Mouse (Mus musculus) olfactory bulb, adult 2 months (tissue): ENCODE data around the gene Mlf2. TPM values are rescaled to one million over a fixed set of nuclear protein-coding genes. Genes with fewer than 3 reads are reported as not detected.

Experiments
- H3K27ac ChIP-seq: fragments of 200-500 bp; 2 replicates; pipeline ENCODE4 v1.5.1; 2012; ENCODE audit warnings: low read depth, low read length; ENCODE audit not compliant: insufficient read depth
- H3K4me1 ChIP-seq: fragments of 200-500 bp; 2 replicates; pipeline ENCODE4 v1.6.1; 2012; ENCODE audit warnings: low read length; ENCODE audit not compliant: control insufficient read depth, insufficient read depth
- H3K4me3 ChIP-seq: fragments of 200-500 bp; 2 replicates; pipeline ENCODE4 v1.5.1; 2012; ENCODE audit warnings: mild to moderate bottlenecking, low read depth, low read length, moderate library complexity; ENCODE audit not compliant: insufficient read depth
- CTCF ChIP-seq: fragments of 200-500 bp; IDR thresholded peaks from 2 replicates; pipeline ENCODE4 v1.5.1; 2012; ENCODE audit warnings: low read depth, mild to moderate bottlenecking, low read length, moderate library complexity; ENCODE audit not compliant: insufficient read depth
- POLR2A ChIP-seq: fragments of 200-500 bp; IDR thresholded peaks from 2 replicates; pipeline ENCODE4 v1.6.1; 2012; ENCODE audit warnings: mild to moderate bottlenecking, low read depth, low read length, moderate library complexity; ENCODE audit not compliant: insufficient read depth
- WGBS: fragments of 180-500 bp; shearing (Covaris S2); methylation state at CpG from one replicate; pipeline ENCODE4 v1.1.7; 2018; 5-methylcytosine and 5-hydroxymethylcytosine counted together
- polyA plus RNA-seq: library from polyadenylated mRNA; stranded (reverse); fragments of >200 nt; gene quantifications from 2 replicates; pipeline ENCODE4 v1.2.4, GENCODE M21; 2012; ENCODE audit warnings: low replicate concordance; ENCODE audit not compliant: missing spikeins, insufficient read depth, insufficient read length

The Mlf2 gene
- polyA plus RNA-seq, 1 experiment, result not detected

DNA sequence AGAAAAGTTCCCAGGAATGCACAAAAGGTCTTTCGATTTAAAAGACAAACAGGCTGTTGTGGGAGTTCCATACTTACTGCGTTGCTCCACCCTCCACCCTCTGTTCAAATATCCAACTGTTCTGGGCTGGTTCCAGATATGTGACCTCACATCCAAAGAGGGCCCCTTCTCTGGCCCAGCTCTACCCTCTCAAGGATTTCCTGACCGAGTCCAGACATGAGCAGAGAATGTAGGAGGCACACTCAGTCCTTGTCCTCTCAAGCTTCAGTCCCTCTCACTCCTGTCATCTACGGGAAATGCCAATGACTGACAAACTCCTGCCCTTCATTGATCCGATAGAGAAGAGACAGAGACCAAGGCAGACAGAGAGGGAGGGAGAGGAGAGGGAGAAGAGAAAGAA lies 5.2 kb upstream of the Mlf2 start:
- no peak overlapping the region for H3K4me3 ChIP-seq
- no peak overlapping the region for H3K27ac ChIP-seq
- H3K4me1 ChIP-seq, result peaks cover 6% of the 10 kb centered on the region
- WGBS, result 38% methylated on average over 5 of the region's 5 CpGs
- no peak for TF ChIP-seq POLR2A
- no peak for TF ChIP-seq CTCF

DNA sequence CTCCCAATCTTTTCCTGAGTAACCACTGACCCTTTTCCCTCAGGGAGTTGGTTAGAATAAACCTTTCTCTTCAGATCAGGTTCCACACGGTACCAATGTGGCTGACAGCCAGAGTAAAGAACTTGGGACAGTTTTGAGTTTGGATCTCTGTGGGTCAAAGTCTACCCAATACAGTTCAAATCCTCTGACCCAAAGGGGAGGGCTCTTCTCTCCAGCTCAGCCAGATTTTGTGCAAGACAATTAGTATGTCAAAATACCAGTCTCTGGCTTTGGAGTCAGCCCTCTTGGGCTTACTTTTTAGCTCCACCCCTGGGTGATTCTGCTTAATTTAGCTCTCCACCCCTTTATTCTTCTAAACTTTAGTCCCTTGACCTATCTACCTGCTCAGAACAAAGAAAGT lies 955 bp upstream of the Mlf2 start:
- WGBS, result 55% methylated on average over 1 of the region's 1 CpGs

DNA sequence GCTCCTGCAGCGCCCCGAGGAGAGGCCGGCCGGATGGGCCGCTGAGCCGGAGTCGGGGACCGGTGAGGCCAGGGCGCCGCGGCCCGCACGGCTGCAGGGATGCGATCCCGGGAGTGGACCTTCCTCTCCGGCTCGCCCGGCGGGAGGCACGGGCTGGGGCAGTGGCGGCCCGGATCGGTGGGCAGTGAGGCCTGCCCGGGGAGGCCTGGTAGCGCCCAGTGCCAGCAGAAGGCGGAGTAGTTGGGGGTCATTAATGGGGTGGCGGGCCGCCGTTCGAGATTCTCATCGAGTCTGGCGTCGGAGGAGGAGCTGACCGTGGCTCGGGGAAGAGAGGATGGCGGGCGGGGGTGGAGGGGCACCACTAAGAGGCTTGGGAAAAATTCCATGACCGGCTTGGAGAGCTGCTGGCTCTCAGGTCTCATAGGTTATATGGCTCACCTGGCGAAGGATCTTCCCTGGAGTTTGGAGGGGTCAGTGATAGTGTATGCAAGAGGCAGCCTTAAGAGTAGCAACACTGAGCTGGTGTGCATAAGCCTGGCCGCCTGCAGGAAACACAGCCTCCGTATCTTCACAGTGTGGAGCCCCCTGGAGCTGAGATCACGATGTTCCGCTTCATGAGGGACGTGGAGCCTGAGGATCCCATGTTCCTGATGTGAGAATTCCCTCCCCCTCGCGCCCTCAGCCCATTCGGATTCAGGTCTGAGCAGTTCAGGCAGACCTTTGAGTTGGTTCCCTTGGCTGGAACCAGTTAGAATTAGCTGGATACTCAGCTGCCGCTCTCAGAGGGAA lies 533 bp downstream of the Mlf2 start:
- H3K4me3 ChIP-seq, result peak overlapping the region; percentile 100
- H3K27ac ChIP-seq, result peak overlapping the region; percentile 98
- peaks cover 25% of the 10 kb centered on the region for H3K4me1 ChIP-seq
- TF ChIP-seq POLR2A (no peak; the same call in 1 of the 2 replicates), CTCF (peak; percentile 30; the same call in 1 of the 2 replicates)
- under 1% methylated on average over 48 of the region's 48 CpGs for WGBS

More for the DNA sequence above, 955 bp upstream of the Mlf2 start:
- Histone ChIP-seq H3K4me1 (peaks cover 23% of the 10 kb centered on the region), H3K27ac (peak overlapping the region; percentile 6; the same call in 1 of the 2 replicates), H3K4me3 (no peak overlapping the region)
- TF ChIP-seq POLR2A, result no peak
- no peak for TF ChIP-seq CTCF

DNA sequence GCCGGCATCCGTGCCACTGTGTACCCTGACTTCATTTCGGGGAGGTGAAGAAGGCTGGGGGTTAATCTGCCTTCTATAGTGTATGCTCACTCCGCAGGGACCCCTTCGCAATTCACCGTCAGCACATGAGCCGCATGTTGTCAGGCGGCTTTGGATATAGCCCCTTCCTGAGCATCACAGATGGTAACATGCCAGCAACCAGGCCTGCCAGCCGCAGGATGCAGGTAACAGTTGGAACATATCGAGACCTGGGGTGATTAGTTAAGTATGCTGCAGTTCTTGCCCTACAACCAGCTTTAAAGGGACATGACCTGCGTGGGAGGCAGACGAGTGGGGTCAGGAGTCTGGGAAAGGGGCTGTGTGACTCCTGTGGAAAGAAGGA lies 1.1 kb downstream of the Mlf2 start:
- 27% methylated on average over 12 of the region's 12 CpGs for WGBS
- peak overlapping the region; percentile 98 for H3K27ac ChIP-seq
- peaks cover 25% of the 10 kb centered on the region for H3K4me1 ChIP-seq
- TF ChIP-seq POLR2A, result no peak
- TF ChIP-seq CTCF, result no peak
- H3K4me3 ChIP-seq, result peak overlapping the region; percentile 100

DNA sequence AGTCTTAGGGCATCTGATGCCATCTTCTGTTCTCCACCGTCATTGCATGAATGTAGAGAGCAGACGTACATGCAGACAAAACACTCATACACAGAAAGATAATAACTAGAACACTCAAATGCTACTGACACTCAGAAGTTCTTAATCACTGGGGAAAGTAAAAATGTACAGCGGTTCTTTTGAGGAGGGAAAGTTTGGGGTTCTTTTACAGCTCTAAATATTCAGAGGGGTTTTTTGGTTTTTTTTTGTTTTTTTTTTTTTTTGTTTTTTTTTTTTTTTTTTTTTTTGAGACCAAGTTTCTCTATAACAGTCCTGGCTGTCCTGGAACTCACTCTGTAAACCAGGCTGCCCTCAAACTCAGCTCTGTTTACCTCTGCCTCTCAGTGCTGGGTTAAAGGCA lies 1.9 kb downstream of the Mlf2 start:
- no peak overlapping the region for H3K4me3 ChIP-seq
- WGBS, result 83% methylated on average over 3 of the region's 3 CpGs
- peaks cover 25% of the 10 kb centered on the region for H3K4me1 ChIP-seq

DNA sequence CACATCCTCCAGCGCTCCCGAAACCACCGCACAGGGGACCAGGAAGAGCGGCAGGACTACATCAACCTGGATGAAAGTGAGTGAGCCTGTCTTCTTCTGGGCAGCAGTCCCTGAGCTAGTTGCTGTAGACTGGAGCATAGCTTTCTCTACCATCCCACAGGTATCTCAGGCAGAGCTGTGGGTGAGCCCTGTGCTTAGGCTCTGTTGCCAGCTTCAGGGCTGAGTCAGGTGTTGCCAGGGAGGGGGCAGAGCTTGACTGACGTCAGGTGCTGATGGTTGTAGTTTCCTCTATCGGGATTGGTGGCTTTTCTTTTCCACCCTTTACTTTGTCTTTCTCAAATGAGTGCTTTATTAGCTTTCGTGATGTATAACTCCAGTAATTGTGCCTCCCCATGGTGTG lies 3.5 kb downstream of the Mlf2 start:
- peaks cover 25% of the 10 kb centered on the region for H3K4me1 ChIP-seq
- no peak overlapping the region for H3K4me3 ChIP-seq
- TF ChIP-seq POLR2A (no peak), CTCF (no peak)
- WGBS, result 90% methylated on average over 7 of the region's 7 CpGs
- no peak overlapping the region for H3K27ac ChIP-seq

More for the DNA sequence above, 1.9 kb downstream of the Mlf2 start:
- TF ChIP-seq CTCF (no peak), POLR2A (no peak)
- no peak overlapping the region for H3K27ac ChIP-seq

DNA sequence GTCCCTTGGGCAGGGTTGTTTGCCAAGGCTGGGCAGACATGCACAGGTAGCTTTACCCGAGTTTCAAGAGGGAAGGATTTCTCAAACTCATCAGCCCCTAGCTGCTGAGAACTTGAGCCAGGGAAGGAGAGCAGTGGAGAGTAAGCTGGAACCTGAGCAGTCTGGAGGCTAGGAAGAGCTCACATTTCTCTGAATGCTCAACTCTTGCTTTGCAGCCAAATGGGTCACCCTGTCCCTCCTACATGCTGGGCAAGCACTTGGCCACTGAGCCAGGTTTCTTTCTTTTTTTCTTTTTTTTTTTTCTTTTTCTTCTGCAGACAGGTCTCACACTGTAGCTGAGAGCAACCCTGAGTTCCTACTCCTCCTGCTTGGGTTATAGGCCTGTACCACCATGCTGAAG lies 5.5 kb downstream of the Mlf2 start:
- TF ChIP-seq POLR2A, result no peak
- TF ChIP-seq CTCF, result no peak
- H3K4me3 ChIP-seq, result no peak overlapping the region
- H3K27ac ChIP-seq, result 0 out of 2 replicates have a peak overlapping the region, but pooled peaks have one; percentile 41
- peaks cover 25% of the 10 kb centered on the region for H3K4me1 ChIP-seq
- WGBS, result 77% methylated on average over 1 of the region's 1 CpGs

DNA sequence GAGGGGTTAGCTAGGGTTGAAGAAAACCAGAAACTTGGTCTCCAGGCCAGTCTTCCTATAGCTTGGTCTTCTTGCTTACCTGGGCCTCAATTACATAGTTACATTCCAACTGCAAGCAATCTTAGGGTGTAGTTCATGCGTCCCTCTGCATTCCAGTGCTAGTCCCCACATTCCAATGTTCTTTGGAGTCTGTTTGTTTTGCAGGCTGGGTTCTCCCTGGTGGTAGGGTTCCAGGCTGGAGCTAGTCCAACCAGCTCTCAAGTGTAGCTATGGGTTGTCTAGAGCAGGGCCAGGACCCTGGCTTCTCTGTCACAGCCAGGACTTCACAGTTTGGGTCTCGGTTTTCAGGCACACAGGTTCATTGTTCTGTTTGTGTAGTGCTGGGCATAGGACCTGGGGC lies 6.3 kb downstream of the Mlf2 start:
- TF ChIP-seq CTCF, result no peak
- no peak for TF ChIP-seq POLR2A
- Histone ChIP-seq H3K4me1 (peaks cover 20% of the 10 kb centered on the region), H3K27ac (no peak overlapping the region), H3K4me3 (no peak overlapping the region)
- 69% methylated on average over 2 of the region's 2 CpGs for WGBS

DNA sequence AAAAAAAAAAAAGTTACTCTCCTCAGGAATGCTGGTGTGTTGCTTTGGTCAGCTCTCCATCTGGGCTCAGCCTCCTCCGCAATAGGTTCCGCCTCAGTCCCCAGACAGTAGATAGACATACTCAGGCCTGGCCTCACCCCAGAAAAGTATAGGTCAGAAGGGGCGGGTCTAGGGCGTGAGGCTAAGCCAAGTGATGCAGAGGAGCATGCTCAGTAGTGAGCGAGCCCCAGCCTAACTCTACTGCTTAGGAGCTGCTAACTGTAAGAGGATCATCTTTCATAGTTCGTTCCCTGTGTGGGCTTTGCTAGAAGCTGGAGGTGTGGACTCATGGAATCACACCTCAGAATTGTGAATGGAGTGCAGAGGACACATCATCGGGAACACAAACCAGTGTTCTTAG lies 7.4 kb downstream of the Mlf2 start:
- TF ChIP-seq CTCF (no peak), POLR2A (no peak)
- no peak overlapping the region for H3K4me3 ChIP-seq
- H3K4me1 ChIP-seq, result peaks cover 15% of the 10 kb centered on the region
- WGBS, result 95% methylated on average over 7 of the region's 7 CpGs
- no peak overlapping the region for H3K27ac ChIP-seq
